Mouse (Mus musculus) bone marrow, adult 2 months (tissue): Measurements from ENCODE around the gene Rsph6a.

Experiments used
- CTCF ChIP-seq: fragments of 200-500 bp; IDR thresholded peaks from 2 replicates; pipeline ENCODE4 v1.5.1; 2011; ENCODE audit warnings: low read length, control low read depth; ENCODE audit not compliant: control insufficient read depth, insufficient read depth
- POLR2A ChIP-seq: fragments of 200-500 bp; IDR thresholded peaks from 2 replicates; pipeline ENCODE4 v1.6.1; 2011; ENCODE audit warnings: low read depth, mild to moderate bottlenecking, control low read depth, low read length, borderline replicate concordance; ENCODE audit not compliant: control insufficient read depth

GRCm38 (mm10) chr7:19069500-19069899, 15.0 kb downstream of the Rsph6a start:
- TF ChIP-seq POLR2A = no peak
- peak; percentile 65 for TF ChIP-seq CTCF
